Mouse (Mus musculus) stomach, embryonic 16.5 days (tissue): ENCODE measurements at regions not wholly inside any gene's neighbourhood (a gene's known extent, or its start where the extent isn't known, plus 50 kb on each side); places are given as distances from the start of the nearest gene placed in this dataset.

Experiments used
- ATAC-seq: fragments of 200-750 bp; cut with Nextera tagmentation; 2 replicates; pipeline ENCODE4 v1.8.0; 2017; ENCODE audit warnings: moderate number of reproducible peaks, moderate TSS enrichment; ENCODE audit not compliant: insufficient read depth, low FRiP score
- H3K27ac ChIP-seq: fragments of 300-500 bp; sonication (generic); 2 replicates; pipeline ENCODE4 v1.5.1; 2014; ENCODE audit warnings: low read length
- H3K27me3 ChIP-seq: fragments of 300-500 bp; sonication (generic); 2 replicates; pipeline ENCODE4 v1.6.1; 2014; ENCODE audit warnings: low read length, control low read depth, mixed read lengths; ENCODE audit not compliant: control insufficient read depth, insufficient read depth
- H3K36me3 ChIP-seq: fragments of 300-500 bp; sonication (generic); 2 replicates; pipeline ENCODE4 v1.6.1; 2014; ENCODE audit warnings: low read length; ENCODE audit not compliant: control insufficient read depth, insufficient read depth
- H3K4me1 ChIP-seq: fragments of 300-500 bp; sonication (generic); 2 replicates; pipeline ENCODE4 v1.6.1; 2014; ENCODE audit warnings: low read length, control low read depth, mixed read lengths; ENCODE audit not compliant: control insufficient read depth, insufficient read depth
- H3K4me2 ChIP-seq: fragments of 300-500 bp; sonication (generic); 2 replicates; pipeline ENCODE4 v1.6.1; 2014; ENCODE audit warnings: low read depth, low read length, mixed read lengths
- H3K4me3 ChIP-seq: fragments of 300-500 bp; sonication (generic); replicated peaks from 2 replicates; pipeline ENCODE4 v1.5.1; 2014; ENCODE audit warnings: mild to moderate bottlenecking, low read length
- H3K9ac ChIP-seq: fragments of 300-500 bp; sonication (generic); 2 replicates; pipeline ENCODE4 v1.6.1; 2014; ENCODE audit warnings: low read length
- H3K9me3 ChIP-seq: fragments of 300-500 bp; sonication (generic); replicated peaks from 2 replicates; pipeline ENCODE4 v1.6.1; 2016; ENCODE audit warnings: low read length, control low read depth; ENCODE audit not compliant: control insufficient read depth
- WGBS: fragments of 180-500 bp; shearing (Covaris S2); extraction: QIAGEN DNeasy Blood & Tissue Kit; methylation state at CpG from one replicate; pipeline ENCODE4 v1.1.7; 2014; 5-methylcytosine and 5-hydroxymethylcytosine counted together

GRCm38 (mm10) chr8:12485326-12485725 is 87.5 kb upstream of the Spaca7 start:
- H3K4me2 ChIP-seq: no peak overlapping the region
- no peak overlapping the region for H3K4me3 ChIP-seq
- no peaks in the 10 kb centered on the region; the same call in 1 of the 2 replicates for H3K4me1 ChIP-seq
- 78% methylated on average over 7 of the region's 7 CpGs for WGBS
- H3K27me3 ChIP-seq: peaks cover 4% of the 10 kb centered on the region; the same call in 1 of the 2 replicates
- no peaks in the 10 kb centered on the region for H3K9me3 ChIP-seq
- no peak overlapping the region for H3K9ac ChIP-seq
- no peak overlapping the region for H3K27ac ChIP-seq
- H3K36me3 ChIP-seq: no peaks in the 10 kb centered on the region
- ATAC-seq: no peak

GRCm38 (mm10) chr8:12486331-12487061 is 86.3 kb upstream of the Spaca7 start:
- H3K9ac ChIP-seq: no peak overlapping the region
- no peaks in the 10 kb centered on the region for H3K36me3 ChIP-seq
- no peak overlapping the region for H3K4me2 ChIP-seq
- H3K9me3 ChIP-seq: no peaks in the 10 kb centered on the region
- 59% methylated on average over 22 of the region's 22 CpGs for WGBS
- no peak overlapping the region for H3K27ac ChIP-seq
- no peak overlapping the region for H3K4me3 ChIP-seq
- H3K27me3 ChIP-seq: no peaks in the 10 kb centered on the region
- peaks cover under 1% of the 10 kb centered on the region; the same call in 1 of the 2 replicates for H3K4me1 ChIP-seq
- ATAC-seq: peak; percentile 21; the same call in 1 of the 2 replicates

DNA sequence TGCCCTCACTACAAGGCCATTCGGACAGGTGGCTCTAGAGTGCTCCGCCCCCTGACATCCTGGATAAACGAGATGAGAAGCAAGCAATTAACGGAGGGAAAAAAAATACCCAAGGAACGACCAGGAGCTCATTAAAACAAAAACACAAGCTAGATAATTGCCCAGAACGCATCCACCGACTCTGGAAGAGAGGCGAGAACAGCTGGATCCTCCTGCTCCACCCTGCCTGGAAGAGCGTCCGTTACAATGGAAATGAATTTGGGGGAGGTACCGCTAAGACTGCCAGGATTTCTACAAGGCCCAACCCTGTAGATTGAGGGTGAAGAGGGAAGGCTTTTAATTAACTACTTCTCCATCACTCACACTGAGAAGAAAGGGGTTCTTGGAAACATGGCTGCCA is 85.6 kb upstream of the Spaca7 start:
- ATAC-seq: no peak
- H3K4me2 ChIP-seq: no peak overlapping the region
- 44% methylated on average over 11 of the region's 11 CpGs for WGBS
- no peak overlapping the region for H3K9ac ChIP-seq
- H3K27ac ChIP-seq: no peak overlapping the region
- no peak overlapping the region for H3K4me3 ChIP-seq
- H3K4me1 ChIP-seq: peaks cover 2% of the 10 kb centered on the region; the same call in 1 of the 2 replicates
- no peaks in the 10 kb centered on the region for H3K9me3 ChIP-seq
- no peaks in the 10 kb centered on the region for H3K36me3 ChIP-seq
- no peaks in the 10 kb centered on the region for H3K27me3 ChIP-seq

GRCm38 (mm10) chr8:12489194-12489593 is 83.6 kb upstream of the Spaca7 start:
- H3K4me1 ChIP-seq: peaks cover 2% of the 10 kb centered on the region; the same call in 1 of the 2 replicates
- no peak for ATAC-seq
- no peak overlapping the region for H3K9ac ChIP-seq
- no peaks in the 10 kb centered on the region for H3K9me3 ChIP-seq
- no peak overlapping the region for H3K4me3 ChIP-seq
- WGBS: 87% methylated on average over 5 of the region's 5 CpGs
- H3K27ac ChIP-seq: no peak overlapping the region
- no peaks in the 10 kb centered on the region; the same call in 1 of the 2 replicates for H3K27me3 ChIP-seq
- no peak overlapping the region for H3K4me2 ChIP-seq
- no peaks in the 10 kb centered on the region for H3K36me3 ChIP-seq

GRCm38 (mm10) chr8:12491472-12491871 is 81.4 kb upstream of the Spaca7 start:
- no peak overlapping the region for H3K9ac ChIP-seq
- H3K27me3 ChIP-seq: no peaks in the 10 kb centered on the region; the same call in 1 of the 2 replicates
- peaks cover 2% of the 10 kb centered on the region; the same call in 1 of the 2 replicates for H3K4me1 ChIP-seq
- no peaks in the 10 kb centered on the region for H3K9me3 ChIP-seq
- ATAC-seq: no peak
- no peak overlapping the region for H3K4me2 ChIP-seq
- no peaks in the 10 kb centered on the region for H3K36me3 ChIP-seq
- H3K4me3 ChIP-seq: no peak overlapping the region
- WGBS: 58% methylated on average over 6 of the region's 6 CpGs
- H3K27ac ChIP-seq: no peak overlapping the region

- Histone ChIP-seq H3K4me3 (no peak overlapping the region), H3K9me3 (no peaks in the 10 kb centered on the region), H3K4me1 (peaks cover 2% of the 10 kb centered on the region; the same call in 1 of the 2 replicates), H3K36me3 (no peaks in the 10 kb centered on the region), H3K27me3 (no peaks in the 10 kb centered on the region; the same call in 1 of the 2 replicates), H3K27ac (no peak overlapping the region), H3K4me2 (no peak overlapping the region), H3K9ac (no peak overlapping the region)
- no peak for ATAC-seq
- 58% methylated on average over 2 of the region's 2 CpGs for WGBS
These were observed 80.4 kb upstream of the Spaca7 start for GRCm38 (mm10) chr8:12492461-12492860.

DNA sequence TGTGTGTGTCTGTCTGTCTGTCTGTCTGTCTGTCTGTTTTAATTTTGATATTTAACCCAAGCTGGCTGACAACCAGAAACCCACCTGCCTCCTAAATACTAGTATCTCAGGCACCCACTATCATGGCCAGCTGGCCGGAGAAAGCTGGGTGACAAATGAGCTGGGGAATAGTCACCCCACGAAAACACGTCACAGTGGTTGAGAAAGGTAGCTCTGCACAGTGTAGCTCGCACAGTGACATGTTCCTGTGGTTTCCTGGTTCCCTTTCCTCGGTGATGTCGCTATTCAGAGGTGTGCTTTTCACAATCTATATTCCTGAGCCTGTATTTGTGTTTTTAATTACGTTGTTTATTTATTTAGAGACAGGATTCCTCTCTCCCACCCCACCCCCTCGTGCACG is 78.3 kb upstream of the Spaca7 start:
- no peaks in the 10 kb centered on the region for H3K36me3 ChIP-seq
- no peak overlapping the region for H3K9ac ChIP-seq

GRCm38 (mm10) chr8:12497420-12497819 is 75.4 kb upstream of the Spaca7 start:
- peaks cover 7% of the 10 kb centered on the region; the same call in 1 of the 2 replicates for H3K4me1 ChIP-seq
- no peak overlapping the region for H3K4me2 ChIP-seq
- H3K27me3 ChIP-seq: peaks cover 29% of the 10 kb centered on the region
- no peak overlapping the region for H3K27ac ChIP-seq
- WGBS: 13% methylated on average over 6 of the region's 6 CpGs
- H3K9me3 ChIP-seq: no peaks in the 10 kb centered on the region
- no peak overlapping the region for H3K4me3 ChIP-seq
- H3K36me3 ChIP-seq: no peaks in the 10 kb centered on the region
- ATAC-seq: no peak
- no peak overlapping the region for H3K9ac ChIP-seq

More for the DNA sequence above, 78.3 kb upstream of the Spaca7 start:
- Histone ChIP-seq H3K4me1 (peaks cover 2% of the 10 kb centered on the region; the same call in 1 of the 2 replicates), H3K9me3 (no peaks in the 10 kb centered on the region), H3K4me2 (no peak overlapping the region), H3K4me3 (no peak overlapping the region), H3K27ac (no peak overlapping the region), H3K27me3 (peaks cover 4% of the 10 kb centered on the region)
- 71% methylated on average over 9 of the region's 9 CpGs for WGBS
- ATAC-seq: no peak

DNA sequence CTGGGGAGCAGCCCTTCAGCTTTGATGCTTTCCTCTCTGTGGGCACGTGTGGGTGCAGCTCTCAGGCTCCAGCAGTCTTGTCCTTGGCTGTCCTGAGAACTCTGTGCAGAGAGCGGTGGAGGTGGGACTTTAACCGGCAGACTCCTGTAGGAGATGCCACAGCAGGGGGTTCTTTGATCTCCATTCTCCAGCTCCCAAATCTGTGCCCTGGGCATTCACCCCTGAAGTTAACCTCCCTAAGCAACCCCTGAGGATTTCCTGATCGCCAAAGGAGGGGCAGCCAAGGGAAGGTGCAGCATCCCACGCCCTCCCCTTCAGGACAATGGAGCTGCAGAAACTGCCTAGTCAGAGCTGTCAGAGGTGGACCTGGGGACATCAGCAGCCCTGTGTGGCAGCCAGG is 73.2 kb upstream of the Spaca7 start:
- no peak for ATAC-seq
- no peaks in the 10 kb centered on the region for H3K9me3 ChIP-seq
- 14% methylated on average over 5 of the region's 5 CpGs for WGBS

More for the DNA sequence above, 73.2 kb upstream of the Spaca7 start:
- no peaks in the 10 kb centered on the region for H3K36me3 ChIP-seq
- no peak overlapping the region for H3K9ac ChIP-seq
- peaks cover 44% of the 10 kb centered on the region for H3K27me3 ChIP-seq
- H3K27ac ChIP-seq: no peak overlapping the region
- H3K4me3 ChIP-seq: no peak overlapping the region
- no peak overlapping the region for H3K4me2 ChIP-seq
- peaks cover 8% of the 10 kb centered on the region; the same call in 1 of the 2 replicates for H3K4me1 ChIP-seq
